Mouse (Mus musculus) neural tube, embryonic 13.5 days (tissue): ENCODE results near the gene Tmem131. TPM values are rescaled to one million over a fixed set of nuclear protein-coding genes. Genes with fewer than 3 reads are reported as not detected.
A peak's percentile ranks its signal among the peaks of the same experiment; 100 is the strongest.
"Not testable (repeated sequence)": the region's sequence is repeated elsewhere in the genome, so short reads cannot be mapped to it uniquely, and the experiment has no call there.

Experiments used
- ATAC-seq: fragments of 200-750 bp; cut with Nextera tagmentation; 2 replicates; pipeline ENCODE4 v1.8.0; 2017; ENCODE audit warnings: low read depth, mild to moderate bottlenecking, moderate TSS enrichment, moderate library complexity
- H3K27ac ChIP-seq: fragments of 300-500 bp; sonication (generic); replicated peaks from 2 replicates; pipeline ENCODE4 v1.5.1; 2015; ENCODE audit warnings: moderate library complexity, mild to moderate bottlenecking, inconsistent platforms
- H3K27me3 ChIP-seq: fragments of 300-500 bp; sonication (generic); 2 replicates; pipeline ENCODE4 v1.6.1; 2015; ENCODE audit warnings: mild to moderate bottlenecking, inconsistent platforms
- H3K36me3 ChIP-seq: fragments of 300-500 bp; sonication (generic); 2 replicates; pipeline ENCODE4 v1.6.1; 2015; ENCODE audit warnings: mild to moderate bottlenecking, inconsistent platforms
- H3K4me1 ChIP-seq: fragments of 300-500 bp; sonication (generic); replicated peaks from 2 replicates; pipeline ENCODE4 v1.6.1; 2015; ENCODE audit warnings: inconsistent platforms
- H3K4me2 ChIP-seq: fragments of 300-500 bp; sonication (generic); 2 replicates; pipeline ENCODE4 v1.6.1; 2015; ENCODE audit warnings: inconsistent platforms, mild to moderate bottlenecking, moderate library complexity
- H3K4me3 ChIP-seq: fragments of 300-500 bp; sonication (generic); 2 replicates; pipeline ENCODE4 v1.5.1; 2015; ENCODE audit warnings: mild to moderate bottlenecking, inconsistent platforms
- H3K9ac ChIP-seq: fragments of 300-500 bp; sonication (generic); 2 replicates; pipeline ENCODE4 v1.6.1; 2015; ENCODE audit warnings: moderate library complexity, mild to moderate bottlenecking, inconsistent platforms
- H3K9me3 ChIP-seq: fragments of 300-500 bp; sonication (generic); 2 replicates; pipeline ENCODE4 v1.6.1; 2016; ENCODE audit warnings: inconsistent platforms
- WGBS: fragments of 180-500 bp; shearing (Covaris S2); methylation state at CpG from one replicate; pipeline ENCODE4 v1.1.7; 2015; 5-methylcytosine and 5-hydroxymethylcytosine counted together
- polyA plus RNA-seq: library from polyadenylated mRNA; unstranded; fragments of >200 nt; fragmentation: Nextera tagmentation; extraction: Ambion mirVana; gene quantifications from 2 replicates; pipeline ENCODE4 v1.2.1, GENCODE M21; 2015

Gene Tmem131
- polyA plus RNA-seq, 1 experiment from 2014 or later = 11.6 TPM

- Histone ChIP-seq H3K36me3 (peaks cover 47% of the 10 kb centered on the region), H3K4me2 (no peak overlapping the region), H3K9me3 (no peaks in the 10 kb centered on the region), H3K4me3 (no peak overlapping the region), H3K27ac (no peak overlapping the region), H3K9ac (no peak overlapping the region), H3K4me1 (peaks cover 9% of the 10 kb centered on the region; the same call in 1 of the 2 replicates), H3K27me3 (no peaks in the 10 kb centered on the region)
- ATAC-seq = no peak
- 93% methylated on average over 3 of the region's 3 CpGs for WGBS
Observed at GRCm38 (mm10) chr1:36839858-36840257, 103.6 kb downstream of the Tmem131 start.

- peaks cover 71% of the 10 kb centered on the region for H3K36me3 ChIP-seq
- no peak for ATAC-seq
Observed at GRCm38 (mm10) chr1:36836274-36836954, 107.1 kb downstream of the Tmem131 start.

GRCm38 (mm10) chr1:36835593-36835992 is 107.9 kb downstream of the Tmem131 start:
- H3K4me2 ChIP-seq = no peak overlapping the region
- no peak for ATAC-seq
- no peak overlapping the region for H3K27ac ChIP-seq
- no peak overlapping the region for H3K9ac ChIP-seq
- H3K9me3 ChIP-seq = no peaks in the 10 kb centered on the region
- 0 out of 2 replicates have a peak, but pooled peaks cover 15% of the 10 kb centered on the region for H3K4me1 ChIP-seq
- peaks cover 68% of the 10 kb centered on the region for H3K36me3 ChIP-seq
- H3K27me3 ChIP-seq = no peaks in the 10 kb centered on the region
- no peak overlapping the region for H3K4me3 ChIP-seq
- 87% methylated on average over 3 of the region's 3 CpGs for WGBS

More at GRCm38 (mm10) chr1:36836274-36836954, 107.1 kb downstream of the Tmem131 start:
- Histone ChIP-seq H3K4me2 (no peak overlapping the region), H3K27me3 (no peaks in the 10 kb centered on the region), H3K9me3 (no peaks in the 10 kb centered on the region), H3K4me3 (no peak overlapping the region), H3K4me1 (0 out of 2 replicates have a peak, but pooled peaks cover 7% of the 10 kb centered on the region), H3K27ac (no peak overlapping the region), H3K9ac (no peak overlapping the region)
- 78% methylated on average over 12 of the region's 12 CpGs for WGBS

GRCm38 (mm10) chr1:36834090-36834489 is 109.4 kb downstream of the Tmem131 start:
- no peak for ATAC-seq

GRCm38 (mm10) chr1:36830913-36831866 is 112.3 kb downstream of the Tmem131 start:
- WGBS = 57% methylated on average over 14 of the region's 14 CpGs
- Histone ChIP-seq H3K27ac (0 out of 2 replicates have a peak overlapping the region, but pooled peaks have one; percentile 30), H3K27me3 (no peaks in the 10 kb centered on the region), H3K9me3 (no peaks in the 10 kb centered on the region), H3K9ac (no peak overlapping the region), H3K4me2 (no peak overlapping the region), H3K36me3 (peaks cover 62% of the 10 kb centered on the region), H3K4me1 (0 out of 2 replicates have a peak, but pooled peaks cover 9% of the 10 kb centered on the region), H3K4me3 (no peak overlapping the region)
- ATAC-seq = no peak

More at GRCm38 (mm10) chr1:36834090-36834489, 109.4 kb downstream of the Tmem131 start:
- H3K4me1 ChIP-seq = 0 out of 2 replicates have a peak, but pooled peaks cover 15% of the 10 kb centered on the region
- H3K9me3 ChIP-seq = no peaks in the 10 kb centered on the region
- H3K27ac ChIP-seq = no peak overlapping the region
- H3K9ac ChIP-seq = no peak overlapping the region
- H3K36me3 ChIP-seq = peaks cover 59% of the 10 kb centered on the region
- WGBS = 80% methylated on average over 7 of the region's 7 CpGs
- no peak overlapping the region for H3K4me3 ChIP-seq
- H3K4me2 ChIP-seq = no peak overlapping the region
- no peaks in the 10 kb centered on the region for H3K27me3 ChIP-seq

GRCm38 (mm10) chr1:36824356-36824755 is 119.1 kb downstream of the Tmem131 start:
- H3K4me3 ChIP-seq = no peak overlapping the region
- peaks cover 81% of the 10 kb centered on the region for H3K36me3 ChIP-seq
- no peak for ATAC-seq
- H3K9ac ChIP-seq = no peak overlapping the region
- no peaks in the 10 kb centered on the region for H3K4me1 ChIP-seq
- WGBS = 95% methylated on average over 5 of the region's 5 CpGs
- H3K27ac ChIP-seq = no peak overlapping the region
- no peak overlapping the region for H3K4me2 ChIP-seq
- no peaks in the 10 kb centered on the region for H3K9me3 ChIP-seq
- H3K27me3 ChIP-seq = no peaks in the 10 kb centered on the region

GRCm38 (mm10) chr1:36821918-36822317 is 121.5 kb downstream of the Tmem131 start:
- ATAC-seq, H3K4me1 ChIP-seq, H3K27me3 ChIP-seq, H3K27ac ChIP-seq, H3K4me3 ChIP-seq, H3K9ac ChIP-seq, H3K4me2 ChIP-seq, H3K9me3 ChIP-seq: not testable (repeated sequence)
- H3K36me3 ChIP-seq = peaks cover 89% of the 10 kb centered on the region
- 86% methylated on average over 4 of the region's 4 CpGs for WGBS

- no peak overlapping the region for H3K27ac ChIP-seq
- peaks cover 92% of the 10 kb centered on the region for H3K36me3 ChIP-seq
- H3K4me1 ChIP-seq = no peaks in the 10 kb centered on the region
- no peak overlapping the region for H3K4me2 ChIP-seq
- no peak overlapping the region for H3K9ac ChIP-seq
- no peaks in the 10 kb centered on the region for H3K27me3 ChIP-seq
- 94% methylated on average over 6 of the region's 6 CpGs for WGBS
- no peaks in the 10 kb centered on the region for H3K9me3 ChIP-seq
- no peak for ATAC-seq
- no peak overlapping the region for H3K4me3 ChIP-seq
Observed at GRCm38 (mm10) chr1:36815166-36815565, 128.3 kb downstream of the Tmem131 start.

GRCm38 (mm10) chr1:36814271-36814903 is 129.1 kb downstream of the Tmem131 start:
- Histone ChIP-seq H3K4me3 (no peak overlapping the region), H3K9me3 (no peaks in the 10 kb centered on the region), H3K4me1 (no peaks in the 10 kb centered on the region), H3K36me3 (peaks cover 94% of the 10 kb centered on the region), H3K4me2 (no peak overlapping the region), H3K9ac (no peak overlapping the region), H3K27me3 (no peaks in the 10 kb centered on the region), H3K27ac (no peak overlapping the region)
- 76% methylated on average over 5 of the region's 5 CpGs for WGBS
- ATAC-seq = no peak

- Histone ChIP-seq H3K9ac (no peak overlapping the region), H3K27ac (no peak overlapping the region), H3K4me1 (no peaks in the 10 kb centered on the region), H3K27me3 (no peaks in the 10 kb centered on the region), H3K4me2 (no peak overlapping the region), H3K4me3 (no peak overlapping the region), H3K9me3 (no peaks in the 10 kb centered on the region), H3K36me3 (peaks cover 94% of the 10 kb centered on the region)
- WGBS = 96% methylated on average over 7 of the region's 7 CpGs
- no peak for ATAC-seq
Observed at GRCm38 (mm10) chr1:36813415-36813814, 130.1 kb downstream of the Tmem131 start.

- H3K27ac ChIP-seq = no peak overlapping the region
- whole genome bisulfite sequencing = 95% methylated on average over 7 of the region's 7 CpGs
- H3K27me3 ChIP-seq = no peaks in the 10 kb centered on the region
- ATAC-seq = no peak
- no peak overlapping the region for H3K4me2 ChIP-seq
- H3K9me3 ChIP-seq = no peaks in the 10 kb centered on the region
- no peak overlapping the region for H3K4me3 ChIP-seq
- peaks cover 94% of the 10 kb centered on the region for H3K36me3 ChIP-seq
- no peaks in the 10 kb centered on the region for H3K4me1 ChIP-seq
- H3K9ac ChIP-seq = no peak overlapping the region
Observed at GRCm38 (mm10) chr1:36811806-36812205, 131.7 kb downstream of the Tmem131 start.
